Mouse (Mus musculus) heart, embryonic 11.5 days (tissue): ENCODE data around the gene Cpped1. TPM values are rescaled to one million over a fixed set of nuclear protein-coding genes. Genes with fewer than 3 reads are reported as not detected.

Experiments
- ATAC-seq: fragments of 200-750 bp; cut with Nextera tagmentation; replicated peaks from 2 replicates; pipeline ENCODE4 v1.8.0; 2017; ENCODE audit warnings: moderate library complexity; ENCODE audit not compliant: insufficient number of reproducible peaks, low FRiP score, low TSS enrichment
- H3K27ac ChIP-seq: fragments of 300-500 bp; sonication (generic); 2 replicates; pipeline ENCODE4 v1.5.1; 2014; ENCODE audit warnings: mild to moderate bottlenecking, low read depth, low read length
- H3K27me3 ChIP-seq: fragments of 300-500 bp; sonication (generic); 2 replicates; pipeline ENCODE4 v1.6.1; 2014; ENCODE audit warnings: mild to moderate bottlenecking, low read length, mixed read lengths; ENCODE audit not compliant: control insufficient read depth, insufficient read depth
- H3K36me3 ChIP-seq: fragments of 300-500 bp; sonication (generic); 2 replicates; pipeline ENCODE4 v1.6.1; 2014; ENCODE audit warnings: mild to moderate bottlenecking, low read length, moderate library complexity, mixed read lengths; ENCODE audit not compliant: control insufficient read depth, insufficient read depth
- H3K4me1 ChIP-seq: fragments of 300-500 bp; sonication (generic); 2 replicates; pipeline ENCODE4 v1.6.1; 2014; ENCODE audit warnings: low read length; ENCODE audit not compliant: control insufficient read depth, insufficient read depth
- H3K4me2 ChIP-seq: fragments of 300-500 bp; sonication (generic); 2 replicates; pipeline ENCODE4 v1.6.1; 2014; ENCODE audit warnings: mild to moderate bottlenecking, moderate library complexity
- H3K4me3 ChIP-seq: fragments of 300-500 bp; sonication (generic); 2 replicates; pipeline ENCODE4 v1.5.1; 2014; ENCODE audit warnings: low read depth, low read length
- H3K9ac ChIP-seq: fragments of 300-500 bp; sonication (generic); 2 replicates; pipeline ENCODE4 v1.6.1; 2014; ENCODE audit warnings: mild to moderate bottlenecking, low read depth, low read length, moderate library complexity
- H3K9me3 ChIP-seq: fragments of 300-500 bp; sonication (generic); replicated peaks from 2 replicates; pipeline ENCODE4 v1.6.1; 2016; ENCODE audit warnings: low read length; ENCODE audit not compliant: control insufficient read depth
- WGBS: fragments of 180-500 bp; shearing (Covaris S2); extraction: QIAGEN DNeasy Blood & Tissue Kit; methylation state at CpG from one replicate; pipeline ENCODE4 v1.1.7; 2014; ENCODE audit not compliant: insufficient replicate concordance; 5-methylcytosine and 5-hydroxymethylcytosine counted together
- polyA plus RNA-seq: library from polyadenylated mRNA; unstranded; fragments of >200 nt; fragmentation: Nextera tagmentation; extraction: Ambion mirVana; gene quantifications from 2 replicates; pipeline ENCODE4 v1.2.1, GENCODE M21; 2014

Cpped1 gene
- polyA plus RNA-seq, 1 experiment from 2014 or later = 34.5 TPM

GRCm38 (mm10) chr16:11776528-11776927, 132.7 kb downstream of the Cpped1 start:
- H3K27me3 ChIP-seq = no peaks in the 10 kb centered on the region
- H3K4me2 ChIP-seq = no peak overlapping the region
- H3K9me3 ChIP-seq = no peaks in the 10 kb centered on the region

GRCm38 (mm10) chr16:11774321-11774720, 134.9 kb downstream of the Cpped1 start:
- Histone ChIP-seq H3K9me3 (peaks cover 5% of the 10 kb centered on the region), H3K27me3 (no peaks in the 10 kb centered on the region), H3K27ac (no peak overlapping the region), H3K4me2 (no peak overlapping the region), H3K36me3 (no peaks in the 10 kb centered on the region), H3K4me1 (no peaks in the 10 kb centered on the region; the same call in 1 of the 2 replicates), H3K9ac (no peak overlapping the region), H3K4me3 (no peak overlapping the region)
- ATAC-seq = no peak
- 73% methylated on average over 1 of the region's 1 CpGs for WGBS

More at GRCm38 (mm10) chr16:11776528-11776927, 132.7 kb downstream of the Cpped1 start:
- ATAC-seq = no peak
- Histone ChIP-seq H3K27ac (no peak overlapping the region), H3K4me3 (no peak overlapping the region), H3K36me3 (no peaks in the 10 kb centered on the region), H3K9ac (no peak overlapping the region), H3K4me1 (peaks cover under 1% of the 10 kb centered on the region)
- WGBS = 84% methylated on average over 3 of the region's 3 CpGs

- 71% methylated on average over 2 of the region's 2 CpGs for WGBS
- H3K4me1 ChIP-seq = no peaks in the 10 kb centered on the region
- H3K9me3 ChIP-seq = peaks cover 5% of the 10 kb centered on the region
- no peaks in the 10 kb centered on the region for H3K36me3 ChIP-seq
- ATAC-seq = no peak
- H3K4me3 ChIP-seq = no peak overlapping the region
- no peak overlapping the region for H3K27ac ChIP-seq
- no peak overlapping the region for H3K4me2 ChIP-seq
- H3K27me3 ChIP-seq = no peaks in the 10 kb centered on the region
- no peak overlapping the region for H3K9ac ChIP-seq
These were observed 136.9 kb downstream of the Cpped1 start for GRCm38 (mm10) chr16:11772318-11772717.

GRCm38 (mm10) chr16:11757951-11758350, 151.3 kb downstream of the Cpped1 start:
- H3K4me1 ChIP-seq = no peaks in the 10 kb centered on the region
- H3K9me3 ChIP-seq = no peaks in the 10 kb centered on the region
- no peak overlapping the region for H3K9ac ChIP-seq
- H3K27ac ChIP-seq = no peak overlapping the region
- no peak for ATAC-seq
- no peak overlapping the region for H3K4me2 ChIP-seq
- no peaks in the 10 kb centered on the region for H3K36me3 ChIP-seq
- 75% methylated on average over 7 of the region's 7 CpGs for WGBS
- H3K4me3 ChIP-seq = no peak overlapping the region
- no peaks in the 10 kb centered on the region for H3K27me3 ChIP-seq

GRCm38 (mm10) chr16:11757471-11757870, 151.8 kb downstream of the Cpped1 start:
- 83% methylated on average over 8 of the region's 8 CpGs for WGBS
- no peak for ATAC-seq
- H3K27ac ChIP-seq = no peak overlapping the region

GRCm38 (mm10) chr16:11756598-11757245, 152.5 kb downstream of the Cpped1 start:
- no peak overlapping the region for H3K9ac ChIP-seq
- H3K27ac ChIP-seq = no peak overlapping the region
- no peak overlapping the region for H3K4me3 ChIP-seq
- H3K27me3 ChIP-seq = no peaks in the 10 kb centered on the region
- H3K9me3 ChIP-seq = no peaks in the 10 kb centered on the region
- no peak for ATAC-seq
- no peaks in the 10 kb centered on the region for H3K36me3 ChIP-seq
- H3K4me2 ChIP-seq = no peak overlapping the region
- 80% methylated on average over 1 of the region's 1 CpGs for WGBS
- no peaks in the 10 kb centered on the region for H3K4me1 ChIP-seq

More at GRCm38 (mm10) chr16:11757471-11757870, 151.8 kb downstream of the Cpped1 start:
- Histone ChIP-seq H3K4me3 (no peak overlapping the region), H3K27me3 (no peaks in the 10 kb centered on the region), H3K4me2 (no peak overlapping the region), H3K9ac (no peak overlapping the region), H3K36me3 (no peaks in the 10 kb centered on the region), H3K9me3 (no peaks in the 10 kb centered on the region), H3K4me1 (no peaks in the 10 kb centered on the region)

GRCm38 (mm10) chr16:11755281-11756066, 153.8 kb downstream of the Cpped1 start:
- H3K36me3 ChIP-seq = no peaks in the 10 kb centered on the region
- H3K27me3 ChIP-seq = no peaks in the 10 kb centered on the region
- no peak overlapping the region for H3K9ac ChIP-seq
- no peak overlapping the region for H3K4me3 ChIP-seq
- WGBS = 78% methylated on average over 9 of the region's 9 CpGs
- H3K4me2 ChIP-seq = no peak overlapping the region
- no peak overlapping the region for H3K27ac ChIP-seq
- no peaks in the 10 kb centered on the region for H3K9me3 ChIP-seq
- ATAC-seq = no peak
- no peaks in the 10 kb centered on the region for H3K4me1 ChIP-seq

GRCm38 (mm10) chr16:11754136-11754535, 155.1 kb downstream of the Cpped1 start:
- Histone ChIP-seq H3K4me3 (no peak overlapping the region), H3K27me3 (no peaks in the 10 kb centered on the region), H3K4me2 (no peak overlapping the region), H3K4me1 (no peaks in the 10 kb centered on the region), H3K9me3 (no peaks in the 10 kb centered on the region), H3K9ac (no peak overlapping the region), H3K36me3 (no peaks in the 10 kb centered on the region), H3K27ac (no peak overlapping the region)
- WGBS = 87% methylated on average over 2 of the region's 2 CpGs
- ATAC-seq = no peak
